In genomic region chr16:57267068-57267467, GRCm38 (mm10) we compare ENCODE assay signal across 13 mouse cellular contexts. TPM values are rescaled to one million over a fixed set of nuclear protein-coding genes. Genes with fewer than 3 reads are reported as not detected.
DNase-seq lines count a peak whose midpoint lies in the region; ATAC-seq lines count a peak whose summit lies in the region.
"Had no signal": no experiment of that assay in that cellular context is flagged by ENCODE, and none has a peak within 500 bp of the region (broad histone marks: within the 10 kb centered on the region; RNA-seq: fewer than 3 reads in every experiment).

No protein-coding gene starts in this region.

- H3K27ac ChIP-seq in heart, embryonic 11.5 days (ENCODE audit: low read depth, low read length) = no peak overlapping the region
- peak overlapping the region; percentile 38; the same call in 1 of the 2 replicates for H3K27ac ChIP-seq in stomach, embryonic 16.5 days (ENCODE audit: low read length)
- H3K27ac ChIP-seq: kidney, embryonic 15.5 days; neural tube, embryonic 12.5 days had no signal

- H3K36me3 ChIP-seq in heart, embryonic 11.5 days (ENCODE audit: control insufficient read depth, insufficient read depth, low read length) = no peaks in the 10 kb centered on the region
- no peaks in the 10 kb centered on the region for H3K36me3 ChIP-seq in stomach, embryonic 16.5 days (ENCODE audit: control insufficient read depth, insufficient read depth, low read length)
- H3K36me3 ChIP-seq: kidney, embryonic 15.5 days; neural tube, embryonic 12.5 days had no signal

- H3K9ac ChIP-seq in heart, embryonic 11.5 days (ENCODE audit: low read depth, low read length) = no peak overlapping the region
- H3K9ac ChIP-seq in stomach, embryonic 16.5 days (ENCODE audit: low read length) = no peak overlapping the region
- H3K9ac ChIP-seq: kidney, embryonic 15.5 days; neural tube, embryonic 12.5 days had no signal

- 7% methylated on average over 1 of the region's 1 CpGs for WGBS in heart, embryonic 11.5 days (ENCODE audit: insufficient replicate concordance)
- WGBS in stomach, embryonic 16.5 days = 0% methylated on average over 1 of the region's 1 CpGs

- no peaks in the 10 kb centered on the region for H3K27me3 ChIP-seq in heart, embryonic 11.5 days (ENCODE audit: control insufficient read depth, insufficient read depth, low read length)
- H3K27me3 ChIP-seq in stomach, embryonic 16.5 days (ENCODE audit: control insufficient read depth, insufficient read depth, low read length) = no peaks in the 10 kb centered on the region
- H3K27me3 ChIP-seq: kidney, embryonic 15.5 days; neural tube, embryonic 12.5 days had no signal

- H3K9me3 ChIP-seq in heart, embryonic 11.5 days (replicated peaks; ENCODE audit: control insufficient read depth, low read length) = no peaks in the 10 kb centered on the region
- H3K9me3 ChIP-seq in stomach, embryonic 16.5 days (replicated peaks; ENCODE audit: control insufficient read depth, low read length) = 0 out of 2 replicates have a peak, but pooled peaks cover 4% of the 10 kb centered on the region
- H3K9me3 ChIP-seq: kidney, embryonic 15.5 days; neural tube, embryonic 12.5 days had no signal

- H3K4me3 ChIP-seq in heart, embryonic 11.5 days (ENCODE audit: low read depth, low read length) = no peak overlapping the region
- H3K4me3 ChIP-seq in stomach, embryonic 16.5 days (replicated peaks; ENCODE audit: low read length) = no peak overlapping the region
- H3K4me3 ChIP-seq: kidney, embryonic 15.5 days; megakaryocyte, embryonic 14.5 days; neural tube, embryonic 12.5 days had no signal

- no peak for ATAC-seq in heart, embryonic 11.5 days (replicated peaks; ENCODE audit: insufficient number of reproducible peaks, low FRiP score, low TSS enrichment)
- no peak; the same call in 1 of the 2 replicates for ATAC-seq in stomach, embryonic 16.5 days (ENCODE audit: insufficient read depth, low FRiP score)
- no peak for ATAC-seq in CD4-positive, CD25-positive, alpha-beta regulatory T cell, adult 4 months

- no peak overlapping the region for H3K4me2 ChIP-seq in heart, embryonic 11.5 days
- H3K4me2 ChIP-seq in stomach, embryonic 16.5 days (ENCODE audit: low read depth, low read length) = no peak overlapping the region
- H3K4me2 ChIP-seq: kidney, embryonic 15.5 days; neural tube, embryonic 12.5 days had no signal

- 0 out of 2 replicates have a peak, but pooled peaks cover 3% of the 10 kb centered on the region for H3K4me1 ChIP-seq in heart, embryonic 11.5 days (ENCODE audit: control insufficient read depth, insufficient read depth, low read length)
- H3K4me1 ChIP-seq in stomach, embryonic 16.5 days (ENCODE audit: control insufficient read depth, insufficient read depth, low read length) = peaks cover 6% of the 10 kb centered on the region
- H3K4me1 ChIP-seq: kidney, embryonic 15.5 days; megakaryocyte, embryonic 14.5 days; neural tube, embryonic 12.5 days had no signal

- DNase-seq in heart, adult 11 months = peak; percentile 95
- DNase-seq in retina, postnatal 1 day = peak; percentile 27
- DNase-seq in retina, embryonic 14.5 days (ENCODE audit: low spot score) = no peak
- DNase-seq in heart, postnatal 4 days = peak; percentile 59
- no peak for DNase-seq in left cerebral cortex, adult 8-10 months (ENCODE audit: low spot score in 2 of 2)
- DNase-seq: embryo, embryonic 11 days; thymus, adult 18-20 months had no signal

RNA-seq across cellular contexts. Expression of gene Tmem30c, which starts 25.6 kb away (rescaled TPM):
- 0.10 TPM in 1 of 2 replicates, not detected in the other for polyA plus RNA-seq in heart, embryonic 11.5 days (2014; fragmentation: Nextera tagmentation; extraction: Ambion mirVana)
- not detected for total RNA-seq in heart, postnatal 4 days (2021)
- 0.08 TPM in 1 of 2 replicates, not detected in the other for polyA plus RNA-seq in stomach, embryonic 16.5 days (2015; fragmentation: Nextera tagmentation; extraction: Ambion mirVana)
- polyA plus RNA-seq in CD4-positive, CD25-positive, alpha-beta regulatory T cell, adult 4 months (2017; shearing (Covaris generic)) = not detected
- under 1 TPM; 0.23 to 0.39 (median 0.28) TPM for total RNA-seq in left cerebral cortex, adult 8-10 months (2022)

RNA-seq across cellular contexts. Expression of gene Tbc1d23, which starts 35.8 kb away (rescaled TPM):
- 20.5 and 25.0 TPM in 2 replicates for polyA plus RNA-seq in heart, embryonic 11.5 days (2014; fragmentation: Nextera tagmentation; extraction: Ambion mirVana)
- 10 to 100 TPM; 33.4 to 33.8 TPM for total RNA-seq in heart, postnatal 4 days (2021)
- 27.8 and 27.9 TPM in 2 replicates for polyA plus RNA-seq in stomach, embryonic 16.5 days (2015; fragmentation: Nextera tagmentation; extraction: Ambion mirVana)
- 10 to 100 TPM; 26.1 to 26.7 TPM for polyA plus RNA-seq in CD4-positive, CD25-positive, alpha-beta regulatory T cell, adult 4 months (2017; shearing (Covaris generic))
- 10 to 100 TPM; 46.3 to 50.2 (median 46.6) TPM for total RNA-seq in left cerebral cortex, adult 8-10 months (2022)

Comparison
In these comparisons a context has a peak if more than half of its experiments do, and no peak if none do; other contexts are left out.
1. DNase-seq: peak in heart, adult 11 months (single experiment), retina, postnatal 1 day (single experiment) and heart, postnatal 4 days (single experiment); none in retina, embryonic 14.5 days (single experiment) and left cerebral cortex, adult 8-10 months (0 of 2).